8 mouse cellular contexts compared by ENCODE assay signal in the genomic region with DNA sequence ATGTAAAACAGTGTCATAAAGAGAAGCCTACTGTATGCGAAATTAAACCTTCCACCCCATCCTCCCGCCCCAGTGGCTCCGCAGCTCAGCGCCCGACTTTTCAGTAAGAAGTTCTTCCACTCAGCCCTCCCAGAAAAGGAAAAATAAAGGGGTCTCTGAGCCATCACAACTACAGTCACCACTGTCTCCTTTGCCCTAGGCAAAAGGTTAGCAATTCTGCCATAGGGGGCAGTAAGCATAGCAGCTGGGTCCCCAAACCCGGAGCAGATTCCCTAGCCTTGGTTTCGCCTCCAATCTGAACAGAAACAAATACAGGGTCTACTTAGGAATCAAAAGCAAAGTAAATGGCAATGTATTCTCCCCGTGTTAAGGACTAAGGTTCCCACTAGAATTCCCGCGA. TPM values are rescaled to one million over a fixed set of nuclear protein-coding genes. Genes with fewer than 3 reads are reported as not detected.
DNase-seq lines count a peak whose midpoint lies in the region; ATAC-seq and TF ChIP-seq lines count a peak whose summit lies in the region.

No protein-coding gene starts in this region.

- peak overlapping the region; percentile 98 for H3K4me2 ChIP-seq in kidney, postnatal 0 days (ENCODE audit: low read length)
- peak overlapping the region; percentile 94 for H3K4me2 ChIP-seq in intestine, embryonic 14.5 days (ENCODE audit: low read length)

- no peak for DNase-seq in kidney, postnatal 0 days (ENCODE audit: low spot score)
- no peak for DNase-seq in kidney, adult 18-20 months
- DNase-seq in embryo, embryonic 9.5 days (ENCODE audit: extremely low spot score) = peak; percentile 15
- DNase-seq in intestine, embryonic 14.5 days (ENCODE audit: low spot score) = peak; percentile 53
- DNase-seq in cerebellum, adult 8-10 months = no peak
- no peak for DNase-seq in natural killer cell, adult 2 months (ENCODE audit: low spot score in 2 of 2)

- H3K27me3 ChIP-seq in kidney, postnatal 0 days (ENCODE audit: insufficient read depth, low read length) = peaks cover 40% of the 10 kb centered on the region
- peaks cover 47% of the 10 kb centered on the region for H3K27me3 ChIP-seq in intestine, embryonic 14.5 days (replicated peaks; ENCODE audit: control insufficient read depth, insufficient read depth, low read length)

- no peak overlapping the region for H3K9ac ChIP-seq in kidney, postnatal 0 days (ENCODE audit: low read depth, low read length)
- no peak overlapping the region for H3K9ac ChIP-seq in intestine, embryonic 14.5 days (ENCODE audit: low read length)

- 0 out of 2 replicates have a peak, but pooled peaks cover 8% of the 10 kb centered on the region for H3K4me1 ChIP-seq in kidney, postnatal 0 days (replicated peaks; ENCODE audit: insufficient read depth, low read length)
- 0 out of 2 replicates have a peak, but pooled peaks cover 6% of the 10 kb centered on the region for H3K4me1 ChIP-seq in intestine, embryonic 14.5 days (replicated peaks; ENCODE audit: control insufficient read depth, insufficient read depth, low read length)
- H3K4me1 ChIP-seq in olfactory bulb, adult 2 months (ENCODE audit: control insufficient read depth, insufficient read depth, low read length) = peaks cover 24% of the 10 kb centered on the region

- H3K9me3 ChIP-seq in kidney, postnatal 0 days (replicated peaks; ENCODE audit: low read length) = no peaks in the 10 kb centered on the region
- H3K9me3 ChIP-seq in intestine, embryonic 14.5 days (ENCODE audit: control insufficient read depth, low read length) = no peaks in the 10 kb centered on the region

- TF ChIP-seq CTCF in kidney, postnatal 0 days (IDR thresholded peaks at IDR 0.05; ENCODE audit: low read depth) = peak; percentile 22; the same call in 1 of the 2 replicates
- no peak for TF ChIP-seq CTCF in olfactory bulb, adult 2 months (IDR thresholded peaks at IDR 0.05; ENCODE audit: insufficient read depth, low read depth, low read length)

- 1% methylated on average over 10 of the region's 10 CpGs for WGBS in kidney, postnatal 0 days
- WGBS in intestine, embryonic 14.5 days = 2% methylated on average over 10 of the region's 10 CpGs
- WGBS in olfactory bulb, adult 2 months = 3% methylated on average over 10 of the region's 10 CpGs

- no peak for TF ChIP-seq POLR2A in olfactory bulb, adult 2 months (IDR thresholded peaks at IDR 0.05; ENCODE audit: insufficient read depth, low read depth, low read length)

- ATAC-seq in kidney, postnatal 0 days (replicated peaks; ENCODE audit: low FRiP score, low read depth) = no peak
- ATAC-seq in intestine, embryonic 14.5 days (replicated peaks; ENCODE audit: low FRiP score, low TSS enrichment, low read depth) = no peak
- ATAC-seq in megakaryocyte, adult 5-6 weeks (ENCODE audit: poor library complexity, severe bottlenecking) = no peak

- no peak overlapping the region for H3K27ac ChIP-seq in kidney, postnatal 0 days
- no peak overlapping the region for H3K27ac ChIP-seq in intestine, embryonic 14.5 days (ENCODE audit: low read depth)
- H3K27ac ChIP-seq in olfactory bulb, adult 2 months (ENCODE audit: insufficient read depth, low read depth, low read length) = no peak overlapping the region

- H3K36me3 ChIP-seq in kidney, postnatal 0 days (ENCODE audit: insufficient read depth, low read length) = no peaks in the 10 kb centered on the region
- H3K36me3 ChIP-seq in intestine, embryonic 14.5 days (ENCODE audit: control insufficient read depth, insufficient read depth, low read length) = no peaks in the 10 kb centered on the region

- peak overlapping the region; percentile 55 for H3K4me3 ChIP-seq in kidney, postnatal 0 days (replicated peaks; ENCODE audit: low read depth, low read length)
- H3K4me3 ChIP-seq in intestine, embryonic 14.5 days (ENCODE audit: low read depth, low read length) = peak overlapping the region; percentile 64
- peak overlapping the region; percentile 17; the same call in 1 of the 2 replicates for H3K4me3 ChIP-seq in olfactory bulb, adult 2 months (ENCODE audit: insufficient read depth, low read depth, low read length)

RNA-seq across cellular contexts. Expression of a gene that starts 0.5 kb away (rescaled TPM):
- polyA plus RNA-seq in kidney, postnatal 0 days (2015; fragmentation: Nextera tagmentation; extraction: Ambion mirVana) = 0.11 and 0.17 TPM in 2 replicates
- polyA plus RNA-seq in intestine, embryonic 14.5 days (2014; fragmentation: Nextera tagmentation; extraction: Ambion mirVana) = 0.46 and 0.78 TPM in 2 replicates
- not detected in 2 replicates for polyA plus RNA-seq in olfactory bulb, adult 2 months (2012; ENCODE audit: insufficient read depth, insufficient read length, low replicate concordance, missing spikeins)
- total RNA-seq in megakaryocyte, adult 5-6 weeks (2015) = 1.0 and 1.5 TPM in 2 replicates
- total RNA-seq in megakaryocyte, adult 5-6 weeks (2017) = 1.4 and 1.7 TPM in 2 replicates

Comparison
In these comparisons a context has a peak if more than half of its experiments do, and no peak if none do; other contexts are left out.
1. DNase-seq: peak in embryo, embryonic 9.5 days (single experiment) and intestine, embryonic 14.5 days (single experiment); none in kidney, postnatal 0 days (single experiment), kidney, adult 18-20 months (single experiment), cerebellum, adult 8-10 months (single experiment) and natural killer cell, adult 2 months (0 of 2).
2. Peak in every context shown above with its lines, with median percentiles within 50 percentile points of each other: H3K4me3 ChIP-seq.